Mouse (Mus musculus) kidney, adult 2 months (tissue): ENCODE measurements at regions not wholly inside any gene's neighbourhood (a gene's known extent, or its start where the extent isn't known, plus 50 kb on each side); places are given as distances from the start of the nearest gene placed in this dataset.

Source experiments
- CTCF ChIP-seq: fragments of 200-500 bp; conservative IDR thresholded peaks from 2 replicates; pipeline ENCODE4 v1.5.1; 2011; ENCODE audit warnings: low read depth, mild to moderate bottlenecking, control low read depth, low read length, moderate library complexity, mixed read lengths; ENCODE audit not compliant: insufficient read depth, insufficient read length
- POLR2A ChIP-seq: fragments of 200-500 bp; IDR thresholded peaks from one replicate; pipeline ENCODE4 v1.6.1; 2011; ENCODE audit warnings: low read depth, low read length, control low read depth

DNA sequence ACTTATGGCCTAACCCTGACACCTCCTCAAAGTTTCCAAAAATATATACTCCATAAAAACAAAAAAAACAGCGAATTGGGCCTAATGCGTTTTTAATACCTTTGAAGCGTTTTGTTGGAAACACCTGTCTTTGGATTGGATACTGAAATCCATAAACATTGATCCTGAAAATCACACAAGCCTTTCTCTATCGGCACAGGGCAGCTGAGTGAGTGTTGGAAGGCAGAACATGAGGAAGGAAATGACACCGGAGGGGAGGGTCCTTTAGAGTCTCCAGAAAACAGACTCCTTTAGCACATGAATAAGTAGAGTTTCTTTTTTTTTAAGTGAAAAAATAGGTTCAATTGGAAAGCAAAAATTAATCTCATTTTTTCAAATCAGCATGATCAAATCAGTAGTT is 123.7 kb downstream of the Snx18 start:
- TF ChIP-seq CTCF (no peak), POLR2A (no peak)
